Mouse (Mus musculus) MEL (cell line): ENCODE results near the gene Rora. TPM values are rescaled to one million over a fixed set of nuclear protein-coding genes. Genes with fewer than 3 reads are reported as not detected.

Experiments used
- DNase-seq: peaks from one replicate; pipeline ENCODE4 v3.0.0; 2011; ENCODE audit warnings: low read depth, low spot score
- H3K27ac ChIP-seq: 2 replicates; pipeline ENCODE4 v1.5.1; 2012; ENCODE audit warnings: low read depth, mild to moderate bottlenecking, control low read depth, low read length, moderate library complexity; ENCODE audit not compliant: control insufficient read depth
- H3K27me3 ChIP-seq, 2 experiments: fragments of 150-350 bp in 1 of 2; sonication (generic) in 1 of 2; 2 replicates each; pipeline ENCODE4 v1.6.1; 2012; ENCODE audit warnings: low read length in 2 of 2, mild to moderate bottlenecking in 2 of 2, improper control_type of control experiment in 1 of 2, moderate library complexity in 1 of 2; ENCODE audit not compliant: insufficient read depth in 2 of 2, control insufficient read depth in 1 of 2
- H3K36me3 ChIP-seq, 2 experiments: 2 replicates each; pipeline ENCODE4 v1.6.1; 2012 to 2014; ENCODE audit warnings: low read length in 2 of 2, improper control_type of control experiment in 1 of 2, inconsistent platforms in 1 of 2, mild to moderate bottlenecking in 1 of 2; ENCODE audit not compliant: insufficient read depth in 2 of 2, control insufficient read depth in 1 of 2
- H3K4me1 ChIP-seq, 2 experiments: fragments of 150-350 bp in 1 of 2; sonication (generic) in 1 of 2; 2 replicates each; pipeline ENCODE4 v1.6.1; 2012; ENCODE audit warnings: low read length in 2 of 2, improper control_type of control experiment in 1 of 2, mild to moderate bottlenecking in 1 of 2; ENCODE audit not compliant: insufficient read depth in 2 of 2, control insufficient read depth in 1 of 2
- H3K4me3 ChIP-seq, 2 experiments: fragments of 150-350 bp in 1 of 2; sonication (generic) in 1 of 2; 2 replicates each; pipeline ENCODE4 v1.5.1; 2012; ENCODE audit warnings: low read depth in 2 of 2, low read length in 2 of 2, mild to moderate bottlenecking in 2 of 2, moderate library complexity in 2 of 2, control low read depth in 1 of 2, improper control_type of control experiment in 1 of 2; ENCODE audit not compliant: control insufficient read depth in 1 of 2, insufficient read depth in 1 of 2
- H3K79me2 ChIP-seq: 2 replicates; pipeline ENCODE4 v1.6.1; 2012; ENCODE audit warnings: mild to moderate bottlenecking, low read length, moderate library complexity; ENCODE audit not compliant: control insufficient read depth, poor library complexity, insufficient read depth
- H3K9ac ChIP-seq: 2 replicates; pipeline ENCODE4 v1.6.1; 2012; ENCODE audit warnings: low read depth, mild to moderate bottlenecking, control low read depth, low read length, moderate library complexity; ENCODE audit not compliant: control insufficient read depth, poor library complexity, severe bottlenecking
- H3K9me3 ChIP-seq: fragments of 150-350 bp; sonication (generic); replicated peaks from 2 replicates; pipeline ENCODE4 v1.6.1; 2012; ENCODE audit warnings: mild to moderate bottlenecking, low read length, improper control_type of control experiment, moderate library complexity; ENCODE audit not compliant: insufficient read depth
- CHD1 ChIP-seq: IDR thresholded peaks from 2 replicates; pipeline ENCODE4 v1.6.1; 2012; ENCODE audit warnings: low read depth, mild to moderate bottlenecking, inconsistent platforms, low read length, improper control_type of control experiment
- CHD2 ChIP-seq: IDR thresholded peaks from 2 replicates; pipeline ENCODE4 v1.6.1; 2011; ENCODE audit warnings: low read length, improper control_type of control experiment
- E2F4 ChIP-seq: IDR thresholded peaks from 2 replicates; pipeline ENCODE4 v1.6.1; 2011; ENCODE audit warnings: low read depth, low read length, improper control_type of control experiment, borderline replicate concordance
- GATA1 ChIP-seq: IDR thresholded peaks from 2 replicates; pipeline ENCODE4 v1.6.1; 2011; ENCODE audit warnings: low read depth, low read length, improper control_type of control experiment
- HCFC1 ChIP-seq: IDR thresholded peaks from 2 replicates; pipeline ENCODE4 v1.6.1; 2012; ENCODE audit warnings: low read depth, mild to moderate bottlenecking, inconsistent platforms, low read length, improper control_type of control experiment, moderate library complexity
- JUND ChIP-seq: IDR thresholded peaks from 2 replicates; pipeline ENCODE4 v1.6.1; 2011; ENCODE audit warnings: low read depth, mild to moderate bottlenecking, improper control_type of control experiment, low read length
- KAT2A ChIP-seq: conservative IDR thresholded peaks from 2 replicates; pipeline ENCODE4 v1.6.1; 2012; ENCODE audit warnings: low read depth, low read length, improper control_type of control experiment, inconsistent platforms
- MAFK ChIP-seq: IDR thresholded peaks from 2 replicates; pipeline ENCODE4 v1.6.1; 2011; ENCODE audit warnings: low read depth, mild to moderate bottlenecking, low read length, improper control_type of control experiment, borderline replicate concordance
- MAX ChIP-seq: IDR thresholded peaks from 2 replicates; pipeline ENCODE4 v1.6.1; 2011; ENCODE audit warnings: low read length, improper control_type of control experiment
- MAZ ChIP-seq: IDR thresholded peaks from 2 replicates; pipeline ENCODE4 v1.6.1; 2012; ENCODE audit warnings: low read depth, mild to moderate bottlenecking, inconsistent platforms, low read length, improper control_type of control experiment
- MXI1 ChIP-seq: IDR thresholded peaks from 2 replicates; pipeline ENCODE4 v1.6.1; 2011; ENCODE audit warnings: mild to moderate bottlenecking, low read depth, low read length, improper control_type of control experiment
- MYB ChIP-seq: IDR thresholded peaks from 2 replicates; pipeline ENCODE4 v1.6.1; 2011; ENCODE audit warnings: mild to moderate bottlenecking, low read depth, low read length, improper control_type of control experiment
- MYC ChIP-seq: IDR thresholded peaks from 2 replicates; pipeline ENCODE4 v1.6.1; 2011; ENCODE audit warnings: low read depth, mild to moderate bottlenecking, low read length, improper control_type of control experiment, moderate library complexity
- NELFE ChIP-seq: IDR thresholded peaks from 2 replicates; pipeline ENCODE4 v1.6.1; 2011; ENCODE audit warnings: low read depth, low read length, improper control_type of control experiment
- POLR2A ChIP-seq, 2 experiments: IDR thresholded peaks; 2 replicates each; pipeline ENCODE4 v1.6.1; 2011 to 2012; ENCODE audit warnings: low read length in 2 of 2, mild to moderate bottlenecking in 2 of 2, control low read depth in 1 of 2, improper control_type of control experiment in 1 of 2, low read depth in 1 of 2, moderate library complexity in 1 of 2; ENCODE audit not compliant: control insufficient read depth in 1 of 2, insufficient read depth in 1 of 2, poor library complexity in 1 of 2
- POLR2AphosphoS2 ChIP-seq: IDR thresholded peaks from 2 replicates; pipeline ENCODE4 v1.6.1; 2011; ENCODE audit warnings: low read length, improper control_type of control experiment
- POLR2AphosphoS5 ChIP-seq: IDR thresholded peaks from 2 replicates; pipeline ENCODE4 v1.6.1; 2012; ENCODE audit warnings: low read depth, borderline replicate concordance, mild to moderate bottlenecking, inconsistent platforms, low read length, moderate library complexity, mixed read lengths
- RAD21 ChIP-seq: IDR thresholded peaks from 2 replicates; pipeline ENCODE4 v1.6.1; 2011; ENCODE audit warnings: mild to moderate bottlenecking, low read depth, low read length, improper control_type of control experiment
- RCOR1 ChIP-seq: IDR thresholded peaks from 2 replicates; pipeline ENCODE4 v1.6.1; 2012; ENCODE audit warnings: low read depth, mild to moderate bottlenecking, inconsistent platforms, low read length, improper control_type of control experiment
- SIN3A ChIP-seq: IDR thresholded peaks from 2 replicates; pipeline ENCODE4 v1.6.1; 2012; ENCODE audit warnings: low read length, improper control_type of control experiment, inconsistent platforms
- TAL1 ChIP-seq: IDR thresholded peaks from 2 replicates; pipeline ENCODE4 v1.6.1; 2012; ENCODE audit warnings: mild to moderate bottlenecking, inconsistent platforms, low read length, moderate library complexity, mixed read lengths
- TCF12 ChIP-seq: IDR thresholded peaks from 2 replicates; pipeline ENCODE4 v1.6.1; 2014; ENCODE audit warnings: low read depth, mild to moderate bottlenecking, inconsistent platforms, low read length, improper control_type of control experiment, moderate library complexity
- UBTF ChIP-seq: IDR thresholded peaks from 2 replicates; pipeline ENCODE4 v1.6.1; 2012; ENCODE audit warnings: low read depth, mild to moderate bottlenecking, inconsistent platforms, low read length, improper control_type of control experiment, moderate library complexity, borderline replicate concordance; ENCODE audit not compliant: insufficient read depth
- USF2 ChIP-seq, 2 experiments: IDR thresholded peaks; 2 replicates each; pipeline ENCODE4 v1.6.1; 2011 to 2012; ENCODE audit warnings: improper control_type of control experiment in 2 of 2, low read length in 2 of 2, borderline replicate concordance in 1 of 2, inconsistent platforms in 1 of 2, low read depth in 1 of 2, mild to moderate bottlenecking in 1 of 2; ENCODE audit not compliant: insufficient read depth in 1 of 2
- ZC3H11A ChIP-seq: IDR thresholded peaks from 2 replicates; pipeline ENCODE4 v1.6.1; 2012; ENCODE audit warnings: low read depth, mild to moderate bottlenecking, inconsistent platforms, low read length, improper control_type of control experiment
- ZMIZ1 ChIP-seq: IDR thresholded peaks from 2 replicates; pipeline ENCODE4 v1.6.1; 2012; ENCODE audit warnings: low read depth, mild to moderate bottlenecking, inconsistent platforms, low read length, improper control_type of control experiment, moderate library complexity
- ZNF384 ChIP-seq: IDR thresholded peaks from 2 replicates; pipeline ENCODE4 v1.6.1; 2012; ENCODE audit warnings: low read depth, mild to moderate bottlenecking, inconsistent platforms, low read length, improper control_type of control experiment
- polyA plus RNA-seq, 2 experiments: library from polyadenylated mRNA; stranded (reverse) in 1 of 2; unstranded in 1 of 2; fragments of >175 nt in 1 of 2; fragments of >200 nt in 1 of 2; gene quantifications; 2 replicates each; pipeline versions ENCODE4 v1.2.1 to v1.2.4; 2012; ENCODE audit warnings: low replicate concordance in 2 of 2, low read depth in 1 of 2; ENCODE audit not compliant: insufficient read length in 2 of 2, insufficient read depth in 1 of 2, missing spikeins in 1 of 2
- total RNA-seq: library from RNA; depleted of rRNA; stranded (reverse); fragments of 300-350 nt; gene quantifications from 2 replicates; pipeline ENCODE4 v1.2.3, GENCODE M21; 2012

Rora gene
- total and polyA plus RNA-seq, 3 experiments, result not detected

GRCm38 (mm10) chr9:68874544-68874943, 221.0 kb downstream of the Rora start:
- no peaks in the 10 kb centered on the region for H3K36me3 ChIP-seq
- H3K4me3 ChIP-seq, result no peak overlapping the region
- H3K9ac ChIP-seq, result no peak overlapping the region
- TF ChIP-seq RAD21 (no peak), CHD2 (no peak), POLR2AphosphoS5 (no peak), GATA1 (no peak), KAT2A (no peak), JUND (no peak), HCFC1 (no peak), MAFK (no peak), ZNF384 (no peak)
- no peaks in the 10 kb centered on the region for H3K27me3 ChIP-seq
- H3K27ac ChIP-seq, result no peak overlapping the region
- DNase-seq, result no peak
- no peaks in the 10 kb centered on the region for H3K4me1 ChIP-seq
- no peaks in the 10 kb centered on the region for H3K9me3 ChIP-seq
- no peaks in the 10 kb centered on the region for H3K79me2 ChIP-seq

DNA sequence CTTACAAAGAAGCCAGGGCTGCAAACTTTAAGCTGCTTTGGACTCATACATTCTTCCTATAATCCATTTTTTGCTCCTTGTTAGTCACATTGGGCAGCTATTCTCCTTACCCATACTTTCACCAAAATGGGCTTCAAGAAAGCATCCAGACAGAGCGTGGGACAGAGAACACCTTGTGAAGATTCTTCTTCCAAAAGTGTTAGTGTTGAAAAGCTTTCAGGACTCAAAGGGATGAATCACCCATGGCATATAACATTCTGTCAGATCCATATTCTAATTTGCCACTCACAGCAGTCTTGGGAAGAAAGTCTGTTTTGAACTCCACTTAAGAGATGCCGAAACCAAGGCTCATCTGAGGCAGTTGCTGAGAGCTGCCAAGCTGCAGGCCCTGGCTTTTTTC, 222.2 kb downstream of the Rora start:
- H3K9ac ChIP-seq, result no peak overlapping the region

GRCm38 (mm10) chr9:68876289-68876688, 222.7 kb downstream of the Rora start:
- no peak overlapping the region for H3K9ac ChIP-seq
- no peak overlapping the region for H3K4me3 ChIP-seq
- no peaks in the 10 kb centered on the region for H3K27me3 ChIP-seq
- H3K27ac ChIP-seq, result no peak overlapping the region
- TF ChIP-seq MAFK, result no peak
- TF ChIP-seq TAL1, result no peak
- no peak for TF ChIP-seq TCF12
- TF ChIP-seq MYC, result no peak
- H3K4me1 ChIP-seq, result no peaks in the 10 kb centered on the region
- no peaks in the 10 kb centered on the region for H3K36me3 ChIP-seq
- no peaks in the 10 kb centered on the region for H3K79me2 ChIP-seq
- H3K9me3 ChIP-seq, result no peaks in the 10 kb centered on the region
- no peak for DNase-seq

More for the DNA sequence above, 222.2 kb downstream of the Rora start:
- no peaks in the 10 kb centered on the region for H3K4me1 ChIP-seq
- no peak overlapping the region for H3K27ac ChIP-seq
- no peaks in the 10 kb centered on the region for H3K27me3 ChIP-seq
- no peaks in the 10 kb centered on the region for H3K79me2 ChIP-seq
- no peak overlapping the region for H3K4me3 ChIP-seq
- no peaks in the 10 kb centered on the region for H3K9me3 ChIP-seq
- TF ChIP-seq MAZ, result no peak
- no peak for TF ChIP-seq KAT2A
- no peak for TF ChIP-seq ZC3H11A
- no peak for TF ChIP-seq TAL1
- no peak for TF ChIP-seq SIN3A
- TF ChIP-seq USF2 (IDR thresholded peaks at IDR 0.05; ENCODE audit: borderline replicate concordance in 1 of 2, insufficient read depth in 1 of 2, low read depth in 1 of 2, low read length in 2 of 2), result no peak
- TF ChIP-seq MAX, result no peak
- TF ChIP-seq E2F4, result no peak
- no peak for TF ChIP-seq POLR2A (IDR thresholded peaks at IDR 0.05; ENCODE audit: control insufficient read depth in 1 of 2, insufficient read depth in 1 of 2, low read depth in 1 of 2, low read length in 2 of 2, poor library complexity in 1 of 2)
- no peak for TF ChIP-seq CHD1
- no peak for TF ChIP-seq MYB
- TF ChIP-seq NELFE, result no peak
- TF ChIP-seq RAD21, result no peak
- no peak for TF ChIP-seq MXI1
- TF ChIP-seq POLR2AphosphoS2, result no peak
- TF ChIP-seq RCOR1, result no peak
- no peak for TF ChIP-seq UBTF
- TF ChIP-seq ZMIZ1, result no peak
- DNase-seq, result no peak
- no peaks in the 10 kb centered on the region for H3K36me3 ChIP-seq
